In genomic region chr3:127874254-127874883, GRCm38 (mm10) we compare ENCODE assay signal across 13 mouse cellular contexts. TPM values are rescaled to one million over a fixed set of nuclear protein-coding genes. Genes with fewer than 3 reads are reported as not detected.
DNase-seq lines count a peak whose midpoint lies in the region; ATAC-seq lines count a peak whose summit lies in the region.
"Had no signal": no experiment of that assay in that cellular context is flagged by ENCODE, and none has a peak within 500 bp of the region (broad histone marks: within the 10 kb centered on the region; RNA-seq: fewer than 3 reads in every experiment).

No protein-coding gene starts in this region.

- no peak for DNase-seq in forebrain, embryonic 11.5 days (ENCODE audit: low spot score)
- peak; percentile 52 for DNase-seq in adipocyte (ENCODE audit: low spot score)
- DNase-seq in hindbrain, embryonic 10.5 days (ENCODE audit: low spot score): peak; percentile 49
- DNase-seq in layer of hippocampus, adult 8-10 months (ENCODE audit: low spot score in 2 of 2): no peak
- DNase-seq in frontal cortex, postnatal 36 days (ENCODE audit: low spot score in 2 of 2): no peak
- DNase-seq in right cerebral cortex, postnatal 36 days (ENCODE audit: low spot score in 2 of 2): no peak
- DNase-seq: adrenal gland, postnatal 25 days; cerebellum, adult 18-20 months; kidney, adult 8-10 months had no signal

- H3K27me3 ChIP-seq in forebrain, embryonic 15.5 days: no peaks in the 10 kb centered on the region
- H3K27me3 ChIP-seq in forebrain, embryonic 11.5 days (ENCODE audit: control insufficient read depth, insufficient read depth, low read length): no peaks in the 10 kb centered on the region
- H3K27me3 ChIP-seq in hindbrain, embryonic 10.5 days (ENCODE audit: insufficient read depth, poor library complexity, severe bottlenecking): no peaks in the 10 kb centered on the region
- no peaks in the 10 kb centered on the region for H3K27me3 ChIP-seq in neural tube, embryonic 14.5 days (ENCODE audit: control insufficient read depth, insufficient read depth, low read length)
- H3K27me3 ChIP-seq: megakaryocyte, embryonic 14.5 days had no signal

- H3K9me3 ChIP-seq in forebrain, embryonic 15.5 days: no peaks in the 10 kb centered on the region
- no peaks in the 10 kb centered on the region for H3K9me3 ChIP-seq in forebrain, embryonic 11.5 days (ENCODE audit: control insufficient read depth, low read length)
- no peaks in the 10 kb centered on the region for H3K9me3 ChIP-seq in hindbrain, embryonic 10.5 days
- no peaks in the 10 kb centered on the region for H3K9me3 ChIP-seq in neural tube, embryonic 14.5 days (ENCODE audit: control insufficient read depth, low read length)

- 0 out of 2 replicates have a peak, but pooled peaks cover 6% of the 10 kb centered on the region for H3K4me1 ChIP-seq in forebrain, embryonic 15.5 days
- no peaks in the 10 kb centered on the region for H3K4me1 ChIP-seq in forebrain, embryonic 11.5 days (replicated peaks; ENCODE audit: control insufficient read depth, insufficient read depth, low read length)
- H3K4me1 ChIP-seq in hindbrain, embryonic 10.5 days (replicated peaks): no peaks in the 10 kb centered on the region; the same call in 1 of the 2 replicates
- peaks cover 3% of the 10 kb centered on the region; the same call in 1 of the 2 replicates for H3K4me1 ChIP-seq in neural tube, embryonic 14.5 days (ENCODE audit: control insufficient read depth, insufficient read depth, low read length)

- no peak overlapping the region for H3K4me2 ChIP-seq in forebrain, embryonic 15.5 days (replicated peaks)
- no peak overlapping the region for H3K4me2 ChIP-seq in forebrain, embryonic 11.5 days (ENCODE audit: low read depth, low read length, severe bottlenecking)
- no peak overlapping the region for H3K4me2 ChIP-seq in neural tube, embryonic 14.5 days (ENCODE audit: low read depth, low read length)

- H3K27ac ChIP-seq in forebrain, embryonic 15.5 days (replicated peaks): peak overlapping the region; percentile 4; the same call in 1 of the 2 replicates
- H3K27ac ChIP-seq in forebrain, embryonic 11.5 days (ENCODE audit: low read depth, low read length): no peak overlapping the region
- H3K27ac ChIP-seq in hindbrain, embryonic 10.5 days: peak overlapping the region; percentile 70; the same call in 1 of the 2 replicates
- no peak overlapping the region; the same call in 1 of the 2 replicates for H3K27ac ChIP-seq in neural tube, embryonic 14.5 days (ENCODE audit: low read depth, low read length)
- H3K27ac ChIP-seq: liver, embryonic 14.5 days had no signal

- H3K9ac ChIP-seq in forebrain, embryonic 15.5 days (replicated peaks): no peak overlapping the region
- H3K9ac ChIP-seq in forebrain, embryonic 11.5 days (ENCODE audit: low read length): no peak overlapping the region
- H3K9ac ChIP-seq in neural tube, embryonic 14.5 days (replicated peaks; ENCODE audit: low read depth, low read length): no peak overlapping the region
- H3K9ac ChIP-seq: liver, embryonic 14.5 days had no signal

- no peaks in the 10 kb centered on the region for H3K36me3 ChIP-seq in forebrain, embryonic 15.5 days
- no peaks in the 10 kb centered on the region for H3K36me3 ChIP-seq in forebrain, embryonic 11.5 days (ENCODE audit: control insufficient read depth, insufficient read depth, low read length)
- no peaks in the 10 kb centered on the region for H3K36me3 ChIP-seq in hindbrain, embryonic 10.5 days
- H3K36me3 ChIP-seq in neural tube, embryonic 14.5 days (ENCODE audit: control insufficient read depth, insufficient read depth, low read length): no peaks in the 10 kb centered on the region

- peak; percentile 64 for ATAC-seq in forebrain, embryonic 15.5 days (replicated peaks)
- no peak for ATAC-seq in forebrain, embryonic 11.5 days (replicated peaks; ENCODE audit: low FRiP score)
- ATAC-seq in neural tube, embryonic 14.5 days (ENCODE audit: low read depth): peak; percentile 93

- no peak overlapping the region for H3K4me3 ChIP-seq in forebrain, embryonic 15.5 days
- no peak overlapping the region for H3K4me3 ChIP-seq in forebrain, embryonic 11.5 days (ENCODE audit: low read depth, low read length)
- no peak overlapping the region for H3K4me3 ChIP-seq in hindbrain, embryonic 10.5 days
- no peak overlapping the region for H3K4me3 ChIP-seq in neural tube, embryonic 14.5 days (ENCODE audit: low read depth, low read length)
- H3K4me3 ChIP-seq: megakaryocyte, embryonic 14.5 days had no signal

- 42% methylated on average over 4 of the region's 4 CpGs for WGBS in forebrain, embryonic 15.5 days
- WGBS in forebrain, embryonic 11.5 days: 83% methylated on average over 4 of the region's 4 CpGs
- 54% methylated on average over 4 of the region's 4 CpGs for WGBS in hindbrain, embryonic 10.5 days
- 9% methylated on average over 4 of the region's 4 CpGs for WGBS in neural tube, embryonic 14.5 days

RNA-seq across cellular contexts. Expression of gene Fam241a, which starts 21.8 kb away (rescaled TPM):
- 10.0 and 10.7 TPM in 2 replicates for polyA plus RNA-seq in forebrain, embryonic 15.5 days (2015; fragmentation: Nextera tagmentation; extraction: Ambion mirVana)
- polyA plus RNA-seq in forebrain, embryonic 11.5 days (2014; fragmentation: Nextera tagmentation; extraction: Ambion mirVana): 4.6 and 5.5 TPM in 2 replicates
- 4.6 and 7.1 TPM in 2 replicates for polyA plus RNA-seq in hindbrain, embryonic 10.5 days (2016; fragmentation: Nextera tagmentation; extraction: Ambion mirVana)
- 9.0 and 10.3 TPM in 2 replicates for polyA plus RNA-seq in neural tube, embryonic 14.5 days (2014; fragmentation: Nextera tagmentation; extraction: Ambion mirVana)
- 1 to 10 TPM; 2.3 to 3.4 (median 3.1) TPM for total RNA-seq in layer of hippocampus, adult 8-10 months (2022)

RNA-seq across cellular contexts. Expression of gene Ap1ar, which starts 37.0 kb away (rescaled TPM):
- polyA plus RNA-seq in forebrain, embryonic 15.5 days (2015; fragmentation: Nextera tagmentation; extraction: Ambion mirVana): 87.1 and 89.2 TPM in 2 replicates
- 82.8 and 86.8 TPM in 2 replicates for polyA plus RNA-seq in forebrain, embryonic 11.5 days (2014; fragmentation: Nextera tagmentation; extraction: Ambion mirVana)
- polyA plus RNA-seq in hindbrain, embryonic 10.5 days (2016; fragmentation: Nextera tagmentation; extraction: Ambion mirVana): 56.0 and 60.8 TPM in 2 replicates
- polyA plus RNA-seq in neural tube, embryonic 14.5 days (2014; fragmentation: Nextera tagmentation; extraction: Ambion mirVana): 97.9 and 115 TPM in 2 replicates
- total RNA-seq in layer of hippocampus, adult 8-10 months (2022): 10 to 100 TPM; 71.5 to 88.5 (median 84.3) TPM

Comparison
In these comparisons a context has a peak if more than half of its experiments do, and no peak if none do; other contexts are left out.
1. H3K27ac ChIP-seq: peak in forebrain, embryonic 15.5 days (single experiment) and hindbrain, embryonic 10.5 days (single experiment); none in forebrain, embryonic 11.5 days (single experiment) and neural tube, embryonic 14.5 days (single experiment).
2. DNase-seq: peak in adipocyte (single experiment) and hindbrain, embryonic 10.5 days (single experiment); none in forebrain, embryonic 11.5 days (single experiment), layer of hippocampus, adult 8-10 months (0 of 2), frontal cortex, postnatal 36 days (0 of 2) and right cerebral cortex, postnatal 36 days (0 of 2).